Comparison of ENCODE assay signal across 1 mouse cellular context in genomic region chr9:21152715-21153114, GRCm38 (mm10).
TF ChIP-seq lines count a peak whose summit lies in the region.

No protein-coding gene starts in this region.

TF ChIP-seq in MEL, 35 proteins besides CTCF, POLR2A, EP300 and RAD21:
- TF ChIP-seq ETS1 (IDR thresholded peaks at IDR 0.05; ENCODE audit: low read depth, low read length) (no peak), ZNF384 (IDR thresholded peaks at IDR 0.05; ENCODE audit: low read depth, low read length) (no peak), ZC3H11A (IDR thresholded peaks at IDR 0.05; ENCODE audit: low read depth, low read length) (no peak; the same call in 1 of the 2 replicates), SMC3 (IDR thresholded peaks at IDR 0.05; ENCODE audit: low read depth, low read length) (peak; percentile 53), POLR2AphosphoS5 (IDR thresholded peaks at IDR 0.05; ENCODE audit: borderline replicate concordance, low read depth, low read length) (no peak), NRF1 (IDR thresholded peaks at IDR 0.05; ENCODE audit: insufficient read depth, low read depth, low read length, poor library complexity, severe bottlenecking) (no peak), GABPA (IDR thresholded peaks at IDR 0.05; ENCODE audit: low read depth, low read length) (no peak), MYB (IDR thresholded peaks at IDR 0.05; ENCODE audit: low read depth, low read length) (no peak), MAFK (IDR thresholded peaks at IDR 0.05; ENCODE audit: borderline replicate concordance, low read depth, low read length) (no peak), BHLHE40 (IDR thresholded peaks at IDR 0.05; ENCODE audit: borderline replicate concordance, low read depth, low read length) (no peak), MAX (IDR thresholded peaks at IDR 0.05; ENCODE audit: low read length) (no peak), POLR2AphosphoS2 (IDR thresholded peaks at IDR 0.05; ENCODE audit: low read length) (no peak), UBTF (IDR thresholded peaks at IDR 0.05; ENCODE audit: borderline replicate concordance, insufficient read depth, low read depth, low read length) (no peak), JUND (IDR thresholded peaks at IDR 0.05; ENCODE audit: low read depth, low read length) (no peak), TAL1 (IDR thresholded peaks at IDR 0.05; ENCODE audit: low read length) (no peak), CHD2 (IDR thresholded peaks at IDR 0.05; ENCODE audit: low read length) (no peak), KAT2A (conservative IDR thresholded peaks at IDR 0.05; ENCODE audit: low read depth, low read length) (no peak), TBP (IDR thresholded peaks at IDR 0.05; ENCODE audit: low read depth, low read length) (no peak), MEF2A (IDR thresholded peaks at IDR 0.05; ENCODE audit: extremely low read depth, insufficient replicate concordance, low read depth, low read length, poor library complexity, severe bottlenecking) (no peak), SIN3A (IDR thresholded peaks at IDR 0.05; ENCODE audit: low read length) (peak; percentile 58; the same call in 1 of the 2 replicates), USF2 (IDR thresholded peaks at IDR 0.05; ENCODE audit: borderline replicate concordance in 1 of 2, insufficient read depth in 1 of 2, low read depth in 1 of 2, low read length in 2 of 2) (no peak), MXI1 (IDR thresholded peaks at IDR 0.05; ENCODE audit: low read depth, low read length) (no peak; the same call in 1 of the 2 replicates), MAZ (IDR thresholded peaks at IDR 0.05; ENCODE audit: low read depth, low read length) (0 out of 2 replicates have a peak, but pooled peaks have one; percentile 26), MYC (IDR thresholded peaks at IDR 0.05; ENCODE audit: low read depth, low read length) (no peak; the same call in 1 of the 2 replicates)
